Mouse (Mus musculus): Measurements from ENCODE around the gene 4933428G20Rik. TPM values are rescaled to one million over a fixed set of nuclear protein-coding genes. Genes with fewer than 3 reads are reported as not detected.

The 4933428G20Rik gene
- total and polyA plus RNA-seq, 3 experiments = not detected

- Histone ChIP-seq H3K36me3 (replicated peaks) (no peaks in the 10 kb centered on the region), H3K4me1 (ENCODE audit: insufficient read depth, low read depth, low read length) (peaks cover 26% of the 10 kb centered on the region), H3K4me3 (ENCODE audit: low read depth, low read length) (peak overlapping the region; percentile 71), H3K9me3 (replicated peaks) (no peaks in the 10 kb centered on the region), H3K27me3 (ENCODE audit: insufficient read depth, low read length) (peaks cover 28% of the 10 kb centered on the region)
- ATAC-seq (ENCODE audit: extremely low read depth, insufficient number of reproducible peaks, low FRiP score, poor library complexity, severe bottlenecking) (peak; percentile 45; the same call in 1 of the 2 replicates), DNase-seq (ENCODE audit: low spot score) (peak; percentile 73)
- TF ChIP-seq GATA2 (IDR thresholded peaks at IDR 0.05; ENCODE audit: borderline replicate concordance, low read depth, low read length) (no peak), CTCF (IDR thresholded peaks at IDR 0.05; ENCODE audit: low read depth, low read length) (peak; percentile 92)
Observed at GRCm38 (mm10) chr11:97510966-97511660, 11.0 kb upstream of the 4933428G20Rik start.

GRCm38 (mm10) chr11:97509715-97510485 lies 9.8 kb upstream of the 4933428G20Rik start:
- Histone ChIP-seq H3K4me3 (ENCODE audit: low read depth, low read length) (no peak overlapping the region), H3K4me1 (ENCODE audit: insufficient read depth, low read depth, low read length) (peaks cover 26% of the 10 kb centered on the region), H3K27me3 (ENCODE audit: insufficient read depth, low read length) (peaks cover 21% of the 10 kb centered on the region), H3K9me3 (replicated peaks) (no peaks in the 10 kb centered on the region), H3K36me3 (replicated peaks) (no peaks in the 10 kb centered on the region)
- no peak for DNase-seq (ENCODE audit: low spot score)
- TF ChIP-seq POLR2AphosphoS5 (IDR thresholded peaks at IDR 0.05; ENCODE audit: insufficient replicate concordance, low read depth, low read length) (no peak), TAL1 (conservative IDR thresholded peaks at IDR 0.05; ENCODE audit: low read depth, low read length) (no peak), GATA2 (IDR thresholded peaks at IDR 0.05; ENCODE audit: borderline replicate concordance, low read depth, low read length) (no peak), CTCF (IDR thresholded peaks at IDR 0.05; ENCODE audit: low read depth, low read length) (no peak), GATA1 (IDR thresholded peaks at IDR 0.05; ENCODE audit: borderline replicate concordance, low read length) (no peak)
- ATAC-seq (ENCODE audit: extremely low read depth, insufficient number of reproducible peaks, low FRiP score, poor library complexity, severe bottlenecking) = no peak

GRCm38 (mm10) chr11:97509058-97509457 lies 8.9 kb upstream of the 4933428G20Rik start:
- TF ChIP-seq GATA1 (IDR thresholded peaks at IDR 0.05; ENCODE audit: borderline replicate concordance, low read length) (no peak), CTCF (IDR thresholded peaks at IDR 0.05; ENCODE audit: low read depth, low read length) (no peak), POLR2AphosphoS5 (IDR thresholded peaks at IDR 0.05; ENCODE audit: insufficient replicate concordance, low read depth, low read length) (no peak), GATA2 (IDR thresholded peaks at IDR 0.05; ENCODE audit: borderline replicate concordance, low read depth, low read length) (no peak), TAL1 (conservative IDR thresholded peaks at IDR 0.05; ENCODE audit: low read depth, low read length) (no peak)
- ATAC-seq (ENCODE audit: extremely low read depth, insufficient number of reproducible peaks, low FRiP score, poor library complexity, severe bottlenecking) (no peak), DNase-seq (ENCODE audit: low spot score) (no peak)
- Histone ChIP-seq H3K9me3 (replicated peaks) (no peaks in the 10 kb centered on the region), H3K36me3 (replicated peaks) (no peaks in the 10 kb centered on the region), H3K4me3 (ENCODE audit: low read depth, low read length) (no peak overlapping the region), H3K27me3 (ENCODE audit: insufficient read depth, low read length) (peaks cover 15% of the 10 kb centered on the region; the same call in 1 of the 2 replicates), H3K4me1 (ENCODE audit: insufficient read depth, low read depth, low read length) (peaks cover 26% of the 10 kb centered on the region)

GRCm38 (mm10) chr11:97508198-97508597 lies 8.1 kb upstream of the 4933428G20Rik start:
- DNase-seq (ENCODE audit: low spot score) (no peak), ATAC-seq (ENCODE audit: extremely low read depth, insufficient number of reproducible peaks, low FRiP score, poor library complexity, severe bottlenecking) (no peak)
- no peak for TF ChIP-seq CTCF (IDR thresholded peaks at IDR 0.05; ENCODE audit: low read depth, low read length)
- TF ChIP-seq TAL1 (conservative IDR thresholded peaks at IDR 0.05; ENCODE audit: low read depth, low read length) = no peak
- TF ChIP-seq GATA2 (IDR thresholded peaks at IDR 0.05; ENCODE audit: borderline replicate concordance, low read depth, low read length) = no peak
- TF ChIP-seq GATA1 (IDR thresholded peaks at IDR 0.05; ENCODE audit: borderline replicate concordance, low read length) = no peak
- TF ChIP-seq POLR2AphosphoS5 (IDR thresholded peaks at IDR 0.05; ENCODE audit: insufficient replicate concordance, low read depth, low read length) = no peak
- no peaks in the 10 kb centered on the region for H3K9me3 ChIP-seq (replicated peaks)
- H3K4me1 ChIP-seq (ENCODE audit: insufficient read depth, low read depth, low read length) = peaks cover 26% of the 10 kb centered on the region
- no peaks in the 10 kb centered on the region for H3K36me3 ChIP-seq (replicated peaks)
- no peak overlapping the region for H3K4me3 ChIP-seq (ENCODE audit: low read depth, low read length)
- peaks cover 15% of the 10 kb centered on the region; the same call in 1 of the 2 replicates for H3K27me3 ChIP-seq (ENCODE audit: insufficient read depth, low read length)

- no peak for ATAC-seq (ENCODE audit: extremely low read depth, insufficient number of reproducible peaks, low FRiP score, poor library complexity, severe bottlenecking)
- DNase-seq (ENCODE audit: low spot score) = no peak
Observed at GRCm38 (mm10) chr11:97506331-97506730, 6.2 kb upstream of the 4933428G20Rik start.

GRCm38 (mm10) chr11:97505784-97506183 lies 5.6 kb upstream of the 4933428G20Rik start:
- ATAC-seq (ENCODE audit: extremely low read depth, insufficient number of reproducible peaks, low FRiP score, poor library complexity, severe bottlenecking) (no peak), DNase-seq (ENCODE audit: low spot score) (no peak)
- no peak overlapping the region for H3K4me3 ChIP-seq (ENCODE audit: low read depth, low read length)
- peaks cover 12% of the 10 kb centered on the region; the same call in 1 of the 2 replicates for H3K27me3 ChIP-seq (ENCODE audit: insufficient read depth, low read length)
- no peak for TF ChIP-seq TAL1 (conservative IDR thresholded peaks at IDR 0.05; ENCODE audit: low read depth, low read length)
- peaks cover 5% of the 10 kb centered on the region for H3K4me1 ChIP-seq (ENCODE audit: insufficient read depth, low read depth, low read length)
- H3K36me3 ChIP-seq (replicated peaks) = peaks cover 11% of the 10 kb centered on the region
- no peaks in the 10 kb centered on the region for H3K9me3 ChIP-seq (replicated peaks)

More at GRCm38 (mm10) chr11:97506331-97506730, 6.2 kb upstream of the 4933428G20Rik start:
- peaks cover 5% of the 10 kb centered on the region for H3K36me3 ChIP-seq (replicated peaks)
- no peak overlapping the region for H3K4me3 ChIP-seq (ENCODE audit: low read depth, low read length)
- peaks cover 12% of the 10 kb centered on the region; the same call in 1 of the 2 replicates for H3K27me3 ChIP-seq (ENCODE audit: insufficient read depth, low read length)
- H3K9me3 ChIP-seq (replicated peaks) = no peaks in the 10 kb centered on the region
- peaks cover 10% of the 10 kb centered on the region for H3K4me1 ChIP-seq (ENCODE audit: insufficient read depth, low read depth, low read length)
- TF ChIP-seq GATA1 (IDR thresholded peaks at IDR 0.05; ENCODE audit: borderline replicate concordance, low read length) (no peak), CTCF (IDR thresholded peaks at IDR 0.05; ENCODE audit: low read depth, low read length) (no peak), TAL1 (conservative IDR thresholded peaks at IDR 0.05; ENCODE audit: low read depth, low read length) (no peak), POLR2AphosphoS5 (IDR thresholded peaks at IDR 0.05; ENCODE audit: insufficient replicate concordance, low read depth, low read length) (no peak), GATA2 (IDR thresholded peaks at IDR 0.05; ENCODE audit: borderline replicate concordance, low read depth, low read length) (no peak)
